26 mouse cellular contexts compared by ENCODE assay signal in genomic region chr2:73380298-73380975, GRCm38 (mm10). TPM values are rescaled to one million over a fixed set of nuclear protein-coding genes. Genes with fewer than 3 reads are reported as not detected.
DNase-seq lines count a peak whose midpoint lies in the region; ATAC-seq lines count a peak whose summit lies in the region.
"Had no signal": no experiment of that assay in that cellular context is flagged by ENCODE, and none has a peak within 500 bp of the region (broad histone marks: within the 10 kb centered on the region; RNA-seq: fewer than 3 reads in every experiment).

No protein-coding gene starts in this region.

- H3K36me3 ChIP-seq in intestine, embryonic 15.5 days, result no peaks in the 10 kb centered on the region
- H3K36me3 ChIP-seq in intestine, embryonic 16.5 days (ENCODE audit: control insufficient read depth, insufficient read depth, low read length), result no peaks in the 10 kb centered on the region
- no peaks in the 10 kb centered on the region for H3K36me3 ChIP-seq in liver, embryonic 11.5 days (ENCODE audit: control insufficient read depth, insufficient read depth, low read length)
- peaks cover 21% of the 10 kb centered on the region for H3K36me3 ChIP-seq in liver, embryonic 12.5 days
- no peaks in the 10 kb centered on the region for H3K36me3 ChIP-seq in midbrain, embryonic 11.5 days (ENCODE audit: control insufficient read depth, insufficient read depth, low read length)
- 0 out of 2 replicates have a peak, but pooled peaks cover 6% of the 10 kb centered on the region for H3K36me3 ChIP-seq in midbrain, embryonic 13.5 days
- H3K36me3 ChIP-seq: forebrain, embryonic 10.5 days; midbrain, embryonic 12.5 days had no signal

- no peaks in the 10 kb centered on the region for H3K9me3 ChIP-seq in intestine, embryonic 15.5 days
- no peaks in the 10 kb centered on the region for H3K9me3 ChIP-seq in intestine, embryonic 16.5 days (ENCODE audit: control insufficient read depth, low read length)
- H3K9me3 ChIP-seq in liver, embryonic 11.5 days (ENCODE audit: control insufficient read depth, low read length), result no peaks in the 10 kb centered on the region
- no peaks in the 10 kb centered on the region for H3K9me3 ChIP-seq in liver, embryonic 12.5 days (replicated peaks)
- no peaks in the 10 kb centered on the region for H3K9me3 ChIP-seq in midbrain, embryonic 11.5 days (ENCODE audit: control insufficient read depth, low read length)
- no peaks in the 10 kb centered on the region for H3K9me3 ChIP-seq in midbrain, embryonic 13.5 days
- H3K9me3 ChIP-seq: embryonic facial prominence, embryonic 13.5 days; forebrain, embryonic 10.5 days; hindbrain, embryonic 13.5 days; midbrain, embryonic 12.5 days; neural tube, embryonic 13.5 days had no signal

- no peaks in the 10 kb centered on the region for H3K4me1 ChIP-seq in intestine, embryonic 15.5 days (replicated peaks)
- peaks cover 3% of the 10 kb centered on the region; the same call in 1 of the 2 replicates for H3K4me1 ChIP-seq in intestine, embryonic 16.5 days (ENCODE audit: control insufficient read depth, insufficient read depth, low read length)
- no peaks in the 10 kb centered on the region for H3K4me1 ChIP-seq in liver, embryonic 11.5 days (replicated peaks; ENCODE audit: control insufficient read depth, insufficient read depth, low read length)
- H3K4me1 ChIP-seq in liver, embryonic 12.5 days, result peaks cover 18% of the 10 kb centered on the region
- H3K4me1 ChIP-seq in midbrain, embryonic 11.5 days (ENCODE audit: control insufficient read depth, insufficient read depth, low read length), result no peaks in the 10 kb centered on the region
- no peaks in the 10 kb centered on the region for H3K4me1 ChIP-seq in midbrain, embryonic 13.5 days (replicated peaks)
- H3K4me1 ChIP-seq: forebrain, embryonic 10.5 days; midbrain, embryonic 12.5 days had no signal

- WGBS in intestine, embryonic 15.5 days, result 60% methylated on average over 9 of the region's 9 CpGs
- 56% methylated on average over 9 of the region's 9 CpGs for WGBS in intestine, embryonic 16.5 days
- 68% methylated on average over 9 of the region's 9 CpGs for WGBS in liver, embryonic 11.5 days
- 63% methylated on average over 9 of the region's 9 CpGs for WGBS in liver, embryonic 12.5 days (ENCODE audit: insufficient replicate concordance)
- 88% methylated on average over 9 of the region's 9 CpGs for WGBS in midbrain, embryonic 11.5 days
- WGBS in midbrain, embryonic 13.5 days, result 87% methylated on average over 9 of the region's 9 CpGs

- H3K9ac ChIP-seq in intestine, embryonic 15.5 days, result no peak overlapping the region
- no peak overlapping the region for H3K9ac ChIP-seq in intestine, embryonic 16.5 days (ENCODE audit: low read depth, low read length)
- no peak overlapping the region for H3K9ac ChIP-seq in liver, embryonic 11.5 days (ENCODE audit: low read depth, low read length)
- no peak overlapping the region for H3K9ac ChIP-seq in liver, embryonic 12.5 days
- H3K9ac ChIP-seq in midbrain, embryonic 11.5 days (ENCODE audit: low read length), result no peak overlapping the region
- H3K9ac ChIP-seq in midbrain, embryonic 13.5 days (replicated peaks), result no peak overlapping the region
- H3K9ac ChIP-seq: embryonic facial prominence, embryonic 13.5 days; hindbrain, embryonic 13.5 days; liver, embryonic 14.5 days; midbrain, embryonic 12.5 days had no signal

- no peak overlapping the region for H3K27ac ChIP-seq in intestine, embryonic 15.5 days
- no peak overlapping the region for H3K27ac ChIP-seq in intestine, embryonic 16.5 days (ENCODE audit: low read length)
- no peak overlapping the region for H3K27ac ChIP-seq in liver, embryonic 11.5 days (ENCODE audit: low read depth, low read length)
- no peak overlapping the region for H3K27ac ChIP-seq in liver, embryonic 12.5 days
- H3K27ac ChIP-seq in midbrain, embryonic 11.5 days (ENCODE audit: low read depth, low read length), result no peak overlapping the region
- H3K27ac ChIP-seq in midbrain, embryonic 13.5 days, result no peak overlapping the region
- H3K27ac ChIP-seq: embryonic facial prominence, embryonic 13.5 days; forebrain, embryonic 10.5 days; hindbrain, embryonic 13.5 days; liver, embryonic 14.5 days; midbrain, embryonic 12.5 days; stomach, postnatal 0 days had no signal

- 0 out of 2 replicates have a peak, but pooled peaks have one; percentile 20 for ATAC-seq in intestine, embryonic 15.5 days
- ATAC-seq in intestine, embryonic 16.5 days, result no peak
- no peak for ATAC-seq in liver, embryonic 11.5 days (replicated peaks; ENCODE audit: low FRiP score)
- no peak for ATAC-seq in liver, embryonic 12.5 days
- ATAC-seq in midbrain, embryonic 11.5 days (ENCODE audit: low FRiP score), result no peak
- no peak for ATAC-seq in midbrain, embryonic 13.5 days
- ATAC-seq: CD4-positive, CD25-positive, alpha-beta regulatory T cell, adult 4 months; forebrain, embryonic 16.5 days had no signal

- H3K4me3 ChIP-seq in intestine, embryonic 15.5 days (replicated peaks), result no peak overlapping the region
- no peak overlapping the region for H3K4me3 ChIP-seq in intestine, embryonic 16.5 days (ENCODE audit: low read length)
- no peak overlapping the region for H3K4me3 ChIP-seq in liver, embryonic 11.5 days (ENCODE audit: low read depth, low read length)
- H3K4me3 ChIP-seq in liver, embryonic 12.5 days, result no peak overlapping the region
- H3K4me3 ChIP-seq in midbrain, embryonic 11.5 days (ENCODE audit: low read depth, low read length), result no peak overlapping the region
- H3K4me3 ChIP-seq in midbrain, embryonic 13.5 days (replicated peaks), result no peak overlapping the region
- H3K4me3 ChIP-seq: embryonic facial prominence, embryonic 13.5 days; forebrain, embryonic 10.5 days; hindbrain, embryonic 13.5 days; layer of hippocampus, adult 2 months; midbrain, embryonic 12.5 days; neural tube, embryonic 13.5 days had no signal

- no peaks in the 10 kb centered on the region for H3K27me3 ChIP-seq in intestine, embryonic 15.5 days (replicated peaks)
- H3K27me3 ChIP-seq in intestine, embryonic 16.5 days (replicated peaks; ENCODE audit: control insufficient read depth, insufficient read depth, low read length), result no peaks in the 10 kb centered on the region
- H3K27me3 ChIP-seq in liver, embryonic 11.5 days (replicated peaks; ENCODE audit: control insufficient read depth, insufficient read depth, low read length), result no peaks in the 10 kb centered on the region
- H3K27me3 ChIP-seq in liver, embryonic 12.5 days (replicated peaks), result no peaks in the 10 kb centered on the region; the same call in 1 of the 2 replicates
- peaks cover 2% of the 10 kb centered on the region; the same call in 1 of the 2 replicates for H3K27me3 ChIP-seq in midbrain, embryonic 11.5 days (ENCODE audit: control insufficient read depth, insufficient read depth, low read length)
- H3K27me3 ChIP-seq in midbrain, embryonic 13.5 days, result 0 out of 2 replicates have a peak, but pooled peaks cover 5% of the 10 kb centered on the region
- H3K27me3 ChIP-seq: embryonic facial prominence, embryonic 13.5 days; neural tube, embryonic 13.5 days had no signal

- DNase-seq in liver, embryonic 11.5 days (ENCODE audit: low spot score), result peak; percentile 23
- DNase-seq in midbrain, embryonic 11.5 days (ENCODE audit: low spot score, missing footprints), result peak; percentile 53
- DNase-seq in layer of hippocampus, adult 9-10 months (ENCODE audit: low spot score), result no peak
- DNase-seq: adrenal gland, postnatal 14 days; cerebellum, adult 11 months; cerebellum, adult 9-10 months; gastrocnemius, postnatal 10 days; heart, postnatal 4 days; right cerebral cortex, postnatal 4 days; thymus, adult 18-20 months; thymus, postnatal 25 days had no signal

- no peak overlapping the region for H3K4me2 ChIP-seq in intestine, embryonic 15.5 days (replicated peaks)
- no peak overlapping the region for H3K4me2 ChIP-seq in intestine, embryonic 16.5 days (ENCODE audit: low read depth, low read length)
- no peak overlapping the region for H3K4me2 ChIP-seq in liver, embryonic 11.5 days
- H3K4me2 ChIP-seq in liver, embryonic 12.5 days, result no peak overlapping the region
- no peak overlapping the region for H3K4me2 ChIP-seq in midbrain, embryonic 11.5 days
- H3K4me2 ChIP-seq in midbrain, embryonic 13.5 days (replicated peaks), result no peak overlapping the region
- H3K4me2 ChIP-seq: embryonic facial prominence, embryonic 13.5 days; heart, embryonic 11.5 days; hindbrain, embryonic 13.5 days; midbrain, embryonic 12.5 days; neural tube, embryonic 13.5 days had no signal

RNA-seq across cellular contexts. Expression of gene Gpr155, which starts 5.9 kb away (rescaled TPM):
- polyA plus RNA-seq in intestine, embryonic 15.5 days (2015; fragmentation: Nextera tagmentation; extraction: Ambion mirVana), result 11.8 and 12.3 TPM in 2 replicates
- 15.1 and 17.5 TPM in 2 replicates for polyA plus RNA-seq in intestine, embryonic 16.5 days (2015; fragmentation: Nextera tagmentation; extraction: Ambion mirVana)
- 6.3 and 8.4 TPM in 2 replicates for polyA plus RNA-seq in liver, embryonic 11.5 days (2014; fragmentation: Nextera tagmentation; extraction: Ambion mirVana)
- 8.7 and 9.2 TPM in 2 replicates for polyA plus RNA-seq in liver, embryonic 12.5 days (2016; fragmentation: Nextera tagmentation; extraction: Ambion mirVana)
- polyA plus RNA-seq in midbrain, embryonic 11.5 days (2014; fragmentation: Nextera tagmentation; extraction: Ambion mirVana), result 3.0 and 4.3 TPM in 2 replicates
- polyA plus RNA-seq in midbrain, embryonic 13.5 days (2015; fragmentation: Nextera tagmentation; extraction: Ambion mirVana), result 9.7 and 10.2 TPM in 2 replicates
